Mouse (Mus musculus) bone marrow, adult 2 months (tissue): ENCODE measurements at regions not wholly inside any gene's neighbourhood (a gene's known extent, or its start where the extent isn't known, plus 50 kb on each side); places are given as distances from the start of the nearest gene placed in this dataset.

ENCODE experiments used
- CTCF ChIP-seq: fragments of 200-500 bp; IDR thresholded peaks from 2 replicates; pipeline ENCODE4 v1.5.1; 2011; ENCODE audit warnings: low read length, control low read depth; ENCODE audit not compliant: control insufficient read depth, insufficient read depth
- POLR2A ChIP-seq: fragments of 200-500 bp; IDR thresholded peaks from 2 replicates; pipeline ENCODE4 v1.6.1; 2011; ENCODE audit warnings: low read depth, mild to moderate bottlenecking, control low read depth, low read length, borderline replicate concordance; ENCODE audit not compliant: control insufficient read depth

- no peak for TF ChIP-seq POLR2A
- TF ChIP-seq CTCF: no peak
These were observed 158.9 kb upstream of the Ap5m1 start for GRCm38 (mm10) chr14:48906956-48907355.
